Mouse (Mus musculus): ENCODE measurements around the gene Srrm4. TPM values are rescaled to one million over a fixed set of nuclear protein-coding genes. Genes with fewer than 3 reads are reported as not detected.

Gene Srrm4
- total and polyA plus RNA-seq, 3 experiments, result not detected

GRCm38 (mm10) chr5:116450901-116451300 lies 140.7 kb downstream of the Srrm4 start:
- TF ChIP-seq ELF1 (IDR thresholded peaks at IDR 0.05; ENCODE audit: low read depth, low read length) (no peak), EP300 (IDR thresholded peaks at IDR 0.05; ENCODE audit: low read depth in 1 of 2, low read length in 2 of 2) (no peak), TCF12 (IDR thresholded peaks at IDR 0.05; ENCODE audit: low read depth, low read length) (no peak), JUND (IDR thresholded peaks at IDR 0.05; ENCODE audit: low read depth, low read length) (no peak), MAFK (IDR thresholded peaks at IDR 0.05; ENCODE audit: borderline replicate concordance, low read depth, low read length) (no peak), MYB (IDR thresholded peaks at IDR 0.05; ENCODE audit: low read depth, low read length) (no peak), TAL1 (IDR thresholded peaks at IDR 0.05; ENCODE audit: low read length) (no peak), USF1 (IDR thresholded peaks at IDR 0.05; ENCODE audit: low read depth, low read length) (no peak), ZNF384 (IDR thresholded peaks at IDR 0.05; ENCODE audit: low read depth, low read length) (no peak), MXI1 (IDR thresholded peaks at IDR 0.05; ENCODE audit: low read depth, low read length) (no peak), E2F4 (IDR thresholded peaks at IDR 0.05; ENCODE audit: borderline replicate concordance, low read depth, low read length) (no peak), ZKSCAN1 (IDR thresholded peaks at IDR 0.05; ENCODE audit: low read depth, low read length) (no peak)
- no peak overlapping the region for H3K4me3 ChIP-seq (ENCODE audit: control insufficient read depth in 1 of 2, insufficient read depth in 1 of 2, low read depth in 2 of 2, low read length in 2 of 2)
- H3K4me1 ChIP-seq (ENCODE audit: control insufficient read depth in 1 of 2, insufficient read depth in 2 of 2, low read length in 2 of 2), result no peaks in the 10 kb centered on the region
- H3K9me3 ChIP-seq (replicated peaks; ENCODE audit: insufficient read depth, low read length), result no peaks in the 10 kb centered on the region
- no peaks in the 10 kb centered on the region for H3K79me2 ChIP-seq (ENCODE audit: control insufficient read depth, insufficient read depth, low read length, poor library complexity)
- no peak overlapping the region for H3K27ac ChIP-seq (ENCODE audit: control insufficient read depth, low read depth, low read length)
- H3K9ac ChIP-seq (ENCODE audit: control insufficient read depth, low read depth, low read length, poor library complexity, severe bottlenecking), result no peak overlapping the region
- no peak for DNase-seq (ENCODE audit: low read depth, low spot score)
- H3K27me3 ChIP-seq (ENCODE audit: control insufficient read depth in 1 of 2, insufficient read depth in 2 of 2, low read length in 2 of 2), result no peaks in the 10 kb centered on the region
- H3K36me3 ChIP-seq (ENCODE audit: control insufficient read depth in 1 of 2, insufficient read depth in 2 of 2, low read length in 2 of 2), result no peaks in the 10 kb centered on the region

- Histone ChIP-seq H3K36me3 (ENCODE audit: control insufficient read depth in 1 of 2, insufficient read depth in 2 of 2, low read length in 2 of 2) (no peaks in the 10 kb centered on the region), H3K9me3 (replicated peaks; ENCODE audit: insufficient read depth, low read length) (no peaks in the 10 kb centered on the region), H3K9ac (ENCODE audit: control insufficient read depth, low read depth, low read length, poor library complexity, severe bottlenecking) (no peak overlapping the region), H3K4me3 (ENCODE audit: control insufficient read depth in 1 of 2, insufficient read depth in 1 of 2, low read depth in 2 of 2, low read length in 2 of 2) (no peak overlapping the region), H3K27ac (ENCODE audit: control insufficient read depth, low read depth, low read length) (no peak overlapping the region), H3K79me2 (ENCODE audit: control insufficient read depth, insufficient read depth, low read length, poor library complexity) (no peaks in the 10 kb centered on the region), H3K27me3 (ENCODE audit: control insufficient read depth in 1 of 2, insufficient read depth in 2 of 2, low read length in 2 of 2) (no peaks in the 10 kb centered on the region), H3K4me1 (ENCODE audit: control insufficient read depth in 1 of 2, insufficient read depth in 2 of 2, low read length in 2 of 2) (no peaks in the 10 kb centered on the region)
- no peak for TF ChIP-seq HCFC1 (IDR thresholded peaks at IDR 0.05; ENCODE audit: low read depth, low read length)
- no peak for TF ChIP-seq ETS1 (IDR thresholded peaks at IDR 0.05; ENCODE audit: low read depth, low read length)
- no peak for TF ChIP-seq USF1 (IDR thresholded peaks at IDR 0.05; ENCODE audit: low read depth, low read length)
- TF ChIP-seq ZKSCAN1 (IDR thresholded peaks at IDR 0.05; ENCODE audit: low read depth, low read length), result no peak
- no peak for TF ChIP-seq MEF2A (IDR thresholded peaks at IDR 0.05; ENCODE audit: extremely low read depth, insufficient replicate concordance, low read depth, low read length, poor library complexity, severe bottlenecking)
- TF ChIP-seq UBTF (IDR thresholded peaks at IDR 0.05; ENCODE audit: borderline replicate concordance, insufficient read depth, low read depth, low read length), result no peak
- TF ChIP-seq POLR2AphosphoS2 (IDR thresholded peaks at IDR 0.05; ENCODE audit: low read length), result no peak
- no peak for TF ChIP-seq KAT2A (conservative IDR thresholded peaks at IDR 0.05; ENCODE audit: low read depth, low read length)
- TF ChIP-seq MAFK (IDR thresholded peaks at IDR 0.05; ENCODE audit: borderline replicate concordance, low read depth, low read length), result no peak
- TF ChIP-seq MYC (IDR thresholded peaks at IDR 0.05; ENCODE audit: low read depth, low read length), result no peak
- no peak for TF ChIP-seq E2F4 (IDR thresholded peaks at IDR 0.05; ENCODE audit: borderline replicate concordance, low read depth, low read length)
- no peak for TF ChIP-seq ZC3H11A (IDR thresholded peaks at IDR 0.05; ENCODE audit: low read depth, low read length)
- no peak for TF ChIP-seq TAL1 (IDR thresholded peaks at IDR 0.05; ENCODE audit: low read length)
- DNase-seq (ENCODE audit: low read depth, low spot score), result no peak
These were observed 141.9 kb downstream of the Srrm4 start for GRCm38 (mm10) chr5:116449522-116450225.

All from MEL (cell line).